Mouse (Mus musculus) embryonic fibroblast, embryonic 13.5 days (primary cell): ENCODE measurements around the gene Cct2.

Source experiments
- CTCF ChIP-seq: IDR thresholded peaks from 2 replicates; pipeline ENCODE4 v1.5.1; 2011; ENCODE audit warnings: mild to moderate bottlenecking, control low read depth, low read length, moderate library complexity, borderline replicate concordance; ENCODE audit not compliant: insufficient read depth
- POLR2A ChIP-seq: IDR thresholded peaks from 2 replicates; pipeline ENCODE4 v1.6.1; 2011; ENCODE audit warnings: low read depth, mild to moderate bottlenecking, control low read depth, low read length, moderate library complexity

GRCm38 (mm10) chr10:117005707-117006464 is 57.7 kb downstream of the Cct2 start:
- TF ChIP-seq POLR2A (no peak), CTCF (no peak)
